Mouse (Mus musculus) forebrain, embryonic 10.5 days (tissue): Measurements from ENCODE around the gene Gm11733. TPM values are rescaled to one million over a fixed set of nuclear protein-coding genes. Genes with fewer than 3 reads are reported as not detected.

Source experiments
- DNase-seq: peaks from one replicate; pipeline ENCODE4 v3.0.0-alpha.2; 2017; ENCODE audit warnings: low spot score; ENCODE audit errors: extremely low spot score
- H3K27ac ChIP-seq: fragments of 300-500 bp; sonication (generic); 2 replicates; pipeline ENCODE4 v1.5.1; 2016; ENCODE audit warnings: mild to moderate bottlenecking
- H3K27me3 ChIP-seq: fragments of 300-500 bp; sonication (generic); 2 replicates; pipeline ENCODE4 v1.6.1; 2016; ENCODE audit warnings: mild to moderate bottlenecking; ENCODE audit not compliant: poor library complexity, severe bottlenecking
- H3K36me3 ChIP-seq: fragments of 300-500 bp; sonication (generic); replicated peaks from 2 replicates; pipeline ENCODE4 v1.6.1; 2016; ENCODE audit warnings: mild to moderate bottlenecking, moderate library complexity
- H3K4me1 ChIP-seq: fragments of 300-500 bp; sonication (generic); 2 replicates; pipeline ENCODE4 v1.6.1; 2016
- H3K4me3 ChIP-seq: fragments of 300-500 bp; sonication (generic); 2 replicates; pipeline ENCODE4 v1.5.1; 2016; ENCODE audit warnings: mild to moderate bottlenecking, moderate library complexity
- H3K9me3 ChIP-seq: fragments of 300-500 bp; sonication (generic); 2 replicates; pipeline ENCODE4 v1.6.1; 2016; ENCODE audit warnings: mild to moderate bottlenecking, moderate library complexity
- WGBS: fragments of 180-500 bp; shearing (Covaris S2); methylation state at CpG from one replicate; pipeline ENCODE4 v1.1.7; 2016; 5-methylcytosine and 5-hydroxymethylcytosine counted together
- polyA plus RNA-seq: library from polyadenylated mRNA; unstranded; fragments of >200 nt; fragmentation: Nextera tagmentation; extraction: Ambion mirVana; gene quantifications from 2 replicates; pipeline ENCODE4 v1.2.1, GENCODE M21; 2016

Gene Gm11733
- polyA plus RNA-seq, 1 experiment from 2014 or later, result not detected

DNA sequence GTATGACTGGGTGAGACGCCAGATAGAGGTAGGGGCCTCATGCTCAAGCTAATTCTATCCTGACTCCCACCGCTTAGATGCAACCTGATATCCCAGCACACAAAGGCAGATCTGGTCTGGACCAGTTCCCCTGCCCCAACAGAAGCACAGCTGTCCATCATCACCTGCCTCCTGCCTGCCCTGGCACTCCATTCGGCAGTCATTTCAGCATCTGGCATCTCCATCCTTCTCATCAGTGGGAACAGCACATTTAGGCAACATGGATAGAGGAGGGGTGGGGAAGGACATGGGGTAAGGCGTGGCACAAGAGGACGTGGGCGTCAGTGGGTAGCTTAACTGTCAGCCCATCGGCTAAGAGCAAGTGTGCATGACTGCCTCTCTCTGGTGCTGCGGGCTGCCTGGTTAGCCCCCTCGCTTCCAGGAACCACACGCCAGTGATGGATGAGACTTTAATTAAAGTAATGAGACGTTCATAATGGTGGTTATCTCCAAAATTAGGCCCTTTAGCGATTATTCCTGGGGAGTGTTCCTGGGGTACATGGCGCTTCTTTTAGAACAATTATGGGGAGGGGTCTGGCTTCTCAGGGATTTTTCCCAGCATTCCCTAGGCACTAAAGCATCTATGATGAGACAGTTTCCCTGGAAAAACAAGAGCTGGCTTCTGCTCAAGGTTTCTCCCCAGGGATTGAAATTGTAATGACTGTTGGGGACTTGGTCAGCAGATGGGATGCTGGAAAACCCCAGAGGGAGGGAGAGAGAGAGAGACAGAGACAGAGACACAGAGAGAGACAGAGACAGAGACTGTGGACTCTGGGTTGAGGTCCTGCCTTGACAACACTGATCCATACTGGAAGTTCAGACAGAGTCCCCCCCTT is 38.0 kb downstream of the Gm11733 start:
- no peaks in the 10 kb centered on the region; the same call in 1 of the 2 replicates for H3K9me3 ChIP-seq
- H3K4me3 ChIP-seq, result no peak overlapping the region
- H3K4me1 ChIP-seq, result peaks cover 34% of the 10 kb centered on the region
- peak overlapping the region; percentile 79 for H3K27ac ChIP-seq
- WGBS, result 73% methylated on average over 13 of the region's 13 CpGs
- peaks cover 30% of the 10 kb centered on the region for H3K27me3 ChIP-seq
- DNase-seq, result no peak
- H3K36me3 ChIP-seq, result no peaks in the 10 kb centered on the region

DNA sequence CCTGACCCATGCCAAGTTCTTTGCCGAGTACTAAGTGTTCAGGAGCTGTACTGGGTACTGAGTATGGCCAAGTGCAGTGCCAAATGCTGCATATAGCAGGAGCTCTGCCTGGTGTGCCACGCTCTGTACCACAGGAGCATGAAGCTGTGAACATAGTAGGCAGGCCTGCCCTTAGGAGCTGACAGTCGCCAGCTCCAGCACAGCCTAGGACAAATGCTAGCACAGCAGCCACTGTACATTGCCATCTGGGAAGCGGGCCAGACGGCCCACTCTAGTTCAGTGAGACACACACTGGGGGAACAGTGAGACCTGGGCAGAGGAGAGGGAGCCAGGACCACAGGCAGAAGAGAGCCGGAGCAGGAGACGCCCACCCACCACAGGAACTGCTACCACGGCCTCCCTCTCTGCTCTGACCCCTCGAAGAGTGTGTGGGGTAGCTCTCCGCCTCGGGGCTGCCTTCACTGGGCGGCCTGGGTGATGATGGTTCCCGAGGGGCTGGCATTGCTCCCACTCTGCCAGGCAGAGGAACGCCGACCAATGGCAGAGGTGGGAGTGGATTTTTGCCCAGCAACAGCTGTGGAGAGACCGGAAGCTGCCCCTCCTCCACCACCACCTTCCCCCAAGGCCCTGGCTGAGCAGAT is 38.8 kb downstream of the Gm11733 start:
- Histone ChIP-seq H3K9me3 (no peaks in the 10 kb centered on the region; the same call in 1 of the 2 replicates), H3K27ac (peak overlapping the region; percentile 79), H3K4me1 (peaks cover 34% of the 10 kb centered on the region), H3K4me3 (no peak overlapping the region), H3K27me3 (peaks cover 30% of the 10 kb centered on the region), H3K36me3 (no peaks in the 10 kb centered on the region)
- WGBS, result 73% methylated on average over 16 of the region's 16 CpGs
- DNase-seq, result no peak

DNA sequence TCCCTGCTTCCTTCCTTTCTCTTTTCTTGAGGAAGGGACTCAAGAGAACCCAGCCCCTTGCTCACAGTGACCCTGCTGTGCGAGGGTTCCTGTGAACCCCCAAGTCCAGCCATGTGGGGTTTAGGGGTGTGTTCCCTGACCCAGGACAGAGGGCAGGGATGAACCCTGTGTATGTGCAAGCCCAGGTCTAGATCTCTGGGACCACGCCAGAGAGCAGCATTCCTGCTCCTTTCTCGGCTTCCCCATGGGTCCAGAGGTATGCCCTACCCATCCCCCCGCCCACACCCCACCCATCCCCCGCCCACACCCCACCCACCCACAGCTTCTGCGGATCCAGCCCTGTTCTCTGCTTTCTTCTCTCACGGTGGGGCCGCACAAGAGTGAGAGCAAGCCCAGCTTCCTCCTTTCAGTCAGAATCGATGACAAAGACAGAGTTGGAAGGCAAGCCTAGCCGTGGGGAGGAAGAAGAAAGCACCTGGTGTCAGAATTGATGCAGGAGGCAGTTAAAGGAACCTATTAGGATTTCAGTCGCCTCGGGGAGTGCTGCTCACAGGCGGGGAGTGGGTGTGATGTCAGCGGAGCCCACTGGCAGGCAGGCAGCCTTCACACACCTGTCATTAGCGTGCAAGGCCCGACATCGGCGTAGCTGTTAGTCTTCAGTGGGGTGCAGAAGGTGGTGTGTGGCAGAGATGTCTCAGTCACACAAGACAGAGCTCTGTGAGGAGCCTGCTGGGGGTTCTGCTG is 41.6 kb downstream of the Gm11733 start:
- DNase-seq, result no peak
- H3K27ac ChIP-seq, result peak overlapping the region; percentile 56
- 31% methylated on average over 18 of the region's 18 CpGs for WGBS

DNA sequence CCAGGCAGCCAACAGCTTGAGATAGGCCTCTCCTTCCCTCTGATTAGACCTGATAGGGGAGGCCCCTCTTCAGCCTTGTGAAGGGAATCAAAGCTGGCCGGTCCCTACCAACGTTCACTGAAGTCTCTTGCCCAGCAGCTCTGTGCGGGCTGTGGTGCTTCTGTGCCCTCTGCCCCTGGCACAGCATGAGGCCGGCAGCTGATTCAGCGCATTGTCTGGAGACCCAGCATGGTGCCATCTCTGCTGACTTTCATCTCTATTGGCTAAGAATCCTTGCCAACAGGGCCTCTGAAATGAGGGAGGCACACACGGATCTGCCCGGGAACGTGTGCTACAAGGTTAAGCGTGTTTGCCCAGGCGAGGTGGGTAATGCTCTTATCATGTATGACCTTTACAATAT is 48.2 kb downstream of the Gm11733 start:
- Histone ChIP-seq H3K27ac (peak overlapping the region; percentile 16; the same call in 1 of the 2 replicates), H3K9me3 (no peaks in the 10 kb centered on the region), H3K27me3 (peaks cover 12% of the 10 kb centered on the region; the same call in 1 of the 2 replicates), H3K36me3 (no peaks in the 10 kb centered on the region), H3K4me3 (no peak overlapping the region), H3K4me1 (peaks cover 48% of the 10 kb centered on the region)
- 37% methylated on average over 10 of the region's 10 CpGs for WGBS
- no peak for DNase-seq

More for the DNA sequence above, 41.6 kb downstream of the Gm11733 start:
- no peaks in the 10 kb centered on the region for H3K9me3 ChIP-seq
- H3K4me1 ChIP-seq, result peaks cover 34% of the 10 kb centered on the region
- peaks cover 30% of the 10 kb centered on the region for H3K27me3 ChIP-seq
- H3K4me3 ChIP-seq, result no peak overlapping the region
- H3K36me3 ChIP-seq, result no peaks in the 10 kb centered on the region

DNA sequence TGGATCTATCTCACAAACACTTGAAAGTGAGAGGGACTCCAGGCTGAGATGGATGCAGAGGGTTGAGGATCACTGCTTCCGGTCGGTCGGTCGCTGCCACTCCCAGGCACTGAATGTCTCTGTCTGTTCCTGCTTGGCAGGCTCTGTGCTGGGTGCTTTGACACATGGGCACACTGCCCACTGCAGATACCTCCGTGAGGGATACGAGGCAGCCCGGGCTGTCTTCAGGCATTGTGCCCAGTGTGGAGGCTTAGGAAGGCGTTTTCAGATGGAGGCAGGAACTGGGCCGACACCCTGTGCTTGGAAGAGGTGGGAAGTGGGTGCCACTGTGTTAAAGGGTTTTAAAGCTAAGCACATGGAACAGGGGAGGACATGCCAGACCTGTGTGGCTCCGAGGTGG is 50.7 kb downstream of the Gm11733 start:
- Histone ChIP-seq H3K36me3 (no peaks in the 10 kb centered on the region), H3K27me3 (peaks cover 15% of the 10 kb centered on the region; the same call in 1 of the 2 replicates), H3K4me3 (no peak overlapping the region), H3K27ac (no peak overlapping the region), H3K9me3 (no peaks in the 10 kb centered on the region), H3K4me1 (peaks cover 53% of the 10 kb centered on the region)
- no peak for DNase-seq
- WGBS, result 87% methylated on average over 10 of the region's 10 CpGs

DNA sequence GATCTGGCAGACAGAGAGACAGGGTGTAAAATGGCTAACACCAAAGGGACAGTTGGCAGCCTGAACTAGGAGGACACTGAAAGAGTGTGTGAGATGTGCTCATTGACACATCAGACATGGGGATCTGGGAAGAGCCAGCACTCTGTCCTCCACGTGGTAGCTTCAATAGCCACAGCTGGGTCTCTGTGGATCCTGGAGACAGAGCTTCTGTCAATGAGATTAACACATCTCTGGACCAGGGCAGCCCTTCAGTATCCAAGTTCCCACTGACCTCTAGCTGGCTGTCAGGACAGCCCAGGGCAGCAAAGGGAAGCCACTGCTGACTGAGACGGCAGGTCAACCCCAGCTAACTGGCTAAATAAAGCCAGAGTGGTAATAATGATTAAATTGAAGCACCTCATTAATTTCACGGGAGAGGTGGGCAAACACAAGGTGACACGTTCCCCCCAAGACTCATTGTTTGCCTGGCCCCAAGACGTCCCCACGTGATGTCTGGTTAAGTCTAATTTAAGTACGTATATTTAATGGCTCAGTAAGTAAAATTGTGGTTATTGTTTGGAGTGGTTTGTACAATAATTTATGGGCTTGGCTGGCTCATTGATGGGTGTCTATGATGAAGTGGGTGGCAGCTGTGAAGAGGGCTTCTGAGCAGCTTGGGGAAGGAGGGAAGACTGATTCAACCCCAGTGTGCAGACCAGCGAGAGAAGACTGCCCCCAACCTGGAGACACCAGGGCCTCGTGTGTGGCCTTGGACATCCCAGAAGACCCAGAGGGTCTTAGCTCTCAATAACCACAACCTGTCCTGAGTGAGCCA is 51.5 kb downstream of the Gm11733 start:
- H3K9me3 ChIP-seq, result no peaks in the 10 kb centered on the region
- no peak for DNase-seq
- H3K36me3 ChIP-seq, result no peaks in the 10 kb centered on the region
- peaks cover 22% of the 10 kb centered on the region; the same call in 1 of the 2 replicates for H3K27me3 ChIP-seq
- H3K27ac ChIP-seq, result 0 out of 2 replicates have a peak overlapping the region, but pooled peaks have one; percentile 6
- H3K4me1 ChIP-seq, result peaks cover 61% of the 10 kb centered on the region
- WGBS, result 72% methylated on average over 9 of the region's 9 CpGs
- H3K4me3 ChIP-seq, result no peak overlapping the region

DNA sequence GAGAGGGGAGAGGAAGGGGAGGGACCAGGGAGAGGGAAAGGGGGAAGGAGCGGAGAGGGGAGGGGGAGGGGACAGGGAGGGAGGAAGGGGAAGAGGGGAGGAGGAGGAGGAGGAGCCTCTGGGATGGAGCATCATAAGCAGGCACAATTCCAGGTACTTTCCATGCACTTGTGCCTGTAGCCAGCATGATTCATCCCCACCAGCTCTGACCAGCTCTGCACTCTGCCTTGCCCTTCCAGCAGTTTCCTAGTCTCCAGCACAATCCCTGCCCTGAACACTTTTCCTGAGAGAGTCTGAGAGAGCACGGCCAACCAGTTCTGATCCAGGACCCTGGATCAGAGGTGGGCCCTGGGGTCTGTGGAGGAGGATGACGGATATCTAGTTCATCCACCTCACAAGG is 52.4 kb downstream of the Gm11733 start:
- H3K36me3 ChIP-seq, result no peaks in the 10 kb centered on the region
- H3K9me3 ChIP-seq, result no peaks in the 10 kb centered on the region
- peaks cover 22% of the 10 kb centered on the region; the same call in 1 of the 2 replicates for H3K27me3 ChIP-seq
- H3K27ac ChIP-seq, result peak overlapping the region; percentile 6; the same call in 1 of the 2 replicates
- DNase-seq, result no peak
- WGBS, result 59% methylated on average over 3 of the region's 3 CpGs
- H3K4me3 ChIP-seq, result no peak overlapping the region
- peaks cover 70% of the 10 kb centered on the region for H3K4me1 ChIP-seq

Other genes with a start within 250 kb of the Gm11733 start
- gene Tnrc6c, start 169.9 kb downstream of the Gm11733 start, polyA plus RNA-seq, result 11.3 and 12.0 TPM in 2 replicates